Mouse (Mus musculus): Measurements from ENCODE around the gene Gm1043.

Gene Gm1043

GRCm38 (mm10) chr5:37244666-37245242 lies 159.6 kb downstream of the Gm1043 start:
- DNase-seq (ENCODE audit: low spot score) = no peak

- no peak for DNase-seq (ENCODE audit: low spot score)
Measured at GRCm38 (mm10) chr5:37245651-37246050, 160.5 kb downstream of the Gm1043 start.

- DNase-seq (ENCODE audit: low spot score) = no peak
Measured at GRCm38 (mm10) chr5:37246138-37246910, 161.2 kb downstream of the Gm1043 start.

GRCm38 (mm10) chr5:37247456-37247855 lies 162.3 kb downstream of the Gm1043 start:
- DNase-seq (ENCODE audit: low spot score) = no peak

GRCm38 (mm10) chr5:37248870-37249269 lies 163.7 kb downstream of the Gm1043 start:
- DNase-seq (ENCODE audit: low spot score) = no peak

DNA sequence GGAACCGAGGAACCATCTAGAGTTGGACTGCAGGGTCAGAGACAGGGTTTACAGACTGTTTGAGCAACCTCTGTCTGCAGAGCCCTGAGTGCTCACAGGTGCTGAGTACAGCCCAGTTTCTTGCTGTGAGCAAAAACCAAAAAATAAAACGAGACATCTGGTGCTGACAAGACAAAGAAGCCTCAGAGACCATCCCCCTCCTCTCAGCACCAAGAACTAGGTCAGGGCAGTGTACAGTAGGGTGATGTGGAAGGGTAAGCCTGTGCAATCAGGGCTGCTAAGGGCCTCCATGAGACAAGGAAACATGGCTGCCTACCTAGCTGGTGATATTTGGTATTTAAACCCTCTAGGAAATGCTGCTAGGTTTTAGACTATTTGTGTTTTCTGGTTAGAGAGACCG lies 166.4 kb downstream of the Gm1043 start:
- DNase-seq (ENCODE audit: low spot score) = no peak

- no peak for DNase-seq (ENCODE audit: low spot score)
Measured at GRCm38 (mm10) chr5:37252101-37252804, 167.1 kb downstream of the Gm1043 start.

DNA sequence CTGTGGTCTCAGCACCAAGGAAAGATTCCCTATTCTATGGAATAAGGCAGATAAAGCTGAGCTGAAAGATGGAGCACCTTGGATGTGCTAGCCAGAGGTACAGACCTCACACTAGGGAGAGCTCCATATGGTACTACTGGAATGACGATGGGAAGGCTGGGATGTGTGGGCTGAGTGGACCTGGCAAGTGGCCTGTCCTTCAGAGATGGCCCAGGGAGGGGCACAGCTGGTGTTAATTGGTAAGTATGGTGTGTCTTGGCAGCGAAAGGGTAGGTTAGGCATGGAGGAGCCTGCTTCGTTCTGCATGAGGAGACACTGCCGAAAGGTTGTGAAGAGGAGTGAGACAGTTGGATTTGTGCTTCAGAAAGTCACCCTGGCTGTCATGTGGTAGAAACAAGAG lies 169.4 kb downstream of the Gm1043 start:
- DNase-seq (ENCODE audit: low spot score) = no peak

GRCm38 (mm10) chr5:37256823-37257222 lies 171.7 kb downstream of the Gm1043 start:
- DNase-seq (ENCODE audit: low spot score) = no peak

- DNase-seq (ENCODE audit: low spot score) = peak; percentile 28
Measured at GRCm38 (mm10) chr5:37257243-37257642, 172.1 kb downstream of the Gm1043 start.

DNA sequence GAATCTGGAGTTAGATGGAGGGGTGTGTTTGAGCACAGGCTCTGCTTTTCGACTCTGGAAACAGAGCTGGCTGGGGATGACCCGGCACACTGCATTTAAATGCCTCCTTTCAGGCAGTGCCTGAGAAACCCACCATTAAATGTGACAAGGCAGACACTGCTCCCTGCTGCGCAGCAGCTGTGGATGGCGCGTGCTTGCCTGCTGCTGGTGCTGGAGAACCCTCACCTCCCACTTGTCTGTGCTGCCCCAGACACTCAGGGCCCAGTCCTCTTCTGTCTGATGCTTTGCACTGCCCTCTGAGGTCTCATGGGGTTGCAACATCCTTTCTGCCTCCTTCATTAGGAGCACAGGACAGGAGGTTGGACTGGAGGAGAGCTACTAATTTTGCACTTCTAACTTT lies 176.6 kb downstream of the Gm1043 start:
- DNase-seq (ENCODE audit: low spot score) = no peak

- no peak for DNase-seq (ENCODE audit: low spot score)
Measured at GRCm38 (mm10) chr5:37263816-37264215, 178.6 kb downstream of the Gm1043 start.
